Mouse (Mus musculus) frontal cortex, adult 2 months (tissue): Measurements from ENCODE around the gene Kansl3. TPM values are rescaled to one million over a fixed set of nuclear protein-coding genes. Genes with fewer than 3 reads are reported as not detected.

Experiments used
- DNase-seq, 2 experiments: peaks; one replicate each; pipeline ENCODE4 v3.0.0; 2022; ENCODE audit warnings: low spot score in 1 of 2; ENCODE audit errors: extremely low spot score in 1 of 2
- polyA plus RNA-seq: library from polyadenylated mRNA; depleted of rRNA; stranded (reverse); fragments of >200 nt; gene quantifications from 2 replicates; pipeline ENCODE4 v1.2.3, GENCODE M21; 2012; rRNA removed

Kansl3 gene
- polyA plus RNA-seq, 1 experiment: 65.5 TPM

GRCm38 (mm10) chr1:36296466-36297149, 72.4 kb downstream of the Kansl3 start:
- DNase-seq: no peak

GRCm38 (mm10) chr1:36294402-36294801, 74.6 kb downstream of the Kansl3 start:
- no peak for DNase-seq

GRCm38 (mm10) chr1:36293470-36293869, 75.5 kb downstream of the Kansl3 start:
- no peak for DNase-seq

Other genes starting within 250 kb of the Kansl3 start
- gene Uggt1, start 124.5 kb downstream of the Kansl3 start, polyA plus RNA-seq: 23.4 and 25.2 TPM in 2 replicates
- 0.97 and 1.1 TPM in 2 replicates for gene Neurl3, start 94.5 kb downstream of the Kansl3 start, polyA plus RNA-seq
- gene Arid5a, start 61.4 kb downstream of the Kansl3 start, polyA plus RNA-seq: 9.0 and 11.2 TPM in 2 replicates
- gene Fer1l5, start 3.1 kb upstream of the Kansl3 start, polyA plus RNA-seq: 0.29 and 0.36 TPM in 2 replicates
- 39.1 and 39.6 TPM in 2 replicates for gene Lman2l, start 76.1 kb upstream of the Kansl3 start, polyA plus RNA-seq
- gene Cnnm4, start 102.4 kb upstream of the Kansl3 start, polyA plus RNA-seq: 7.9 and 8.6 TPM in 2 replicates
- 26.6 and 27.1 TPM in 2 replicates for gene Cnnm3, start 142.7 kb upstream of the Kansl3 start, polyA plus RNA-seq
- 9.5 and 11.5 TPM in 2 replicates for gene Ankrd23, start 167.7 kb upstream of the Kansl3 start, polyA plus RNA-seq
- 0.04 TPM in 1 of 2 replicates, not detected in the other for gene Gm42417, start 170.2 kb upstream of the Kansl3 start, polyA plus RNA-seq
- gene Ankrd39, start 178.3 kb upstream of the Kansl3 start, polyA plus RNA-seq: 16.2 and 17.7 TPM in 2 replicates
- gene Sema4c, start 189.2 kb upstream of the Kansl3 start, polyA plus RNA-seq: 12.3 and 12.7 TPM in 2 replicates